Mouse (Mus musculus) forebrain, embryonic 14.5 days (tissue): ENCODE measurements around the gene Trappc10. TPM values are rescaled to one million over a fixed set of nuclear protein-coding genes. Genes with fewer than 3 reads are reported as not detected.
A peak's percentile ranks its signal among the peaks of the same experiment; 100 is the strongest.

Source experiments
- ATAC-seq: fragments of 200-750 bp; cut with Nextera tagmentation; 2 replicates; pipeline ENCODE4 v1.8.0; 2017; ENCODE audit warnings: mild to moderate bottlenecking, moderate library complexity
- DNase-seq: peaks from one replicate; pipeline ENCODE4 v3.0.0-alpha.2; 2015; ENCODE audit warnings: low spot score
- H3K27ac ChIP-seq: fragments of 300-500 bp; sonication (generic); 2 replicates; pipeline ENCODE4 v1.5.1; 2014; ENCODE audit warnings: low read depth, mild to moderate bottlenecking, control low read depth, low read length, moderate library complexity
- H3K27me3 ChIP-seq: fragments of 300-500 bp; sonication (generic); replicated peaks from 2 replicates; pipeline ENCODE4 v1.6.1; 2014; ENCODE audit warnings: low read length, control low read depth, mixed read lengths; ENCODE audit not compliant: control insufficient read depth, insufficient read depth
- H3K36me3 ChIP-seq: fragments of 300-500 bp; sonication (generic); 2 replicates; pipeline ENCODE4 v1.6.1; 2014; ENCODE audit warnings: low read length, control low read depth; ENCODE audit not compliant: control insufficient read depth, insufficient read depth
- H3K4me1 ChIP-seq: fragments of 300-500 bp; sonication (generic); 2 replicates; pipeline ENCODE4 v1.6.1; 2014; ENCODE audit warnings: antibody characterized with exemption, low read length, control low read depth; ENCODE audit not compliant: control insufficient read depth, insufficient read depth
- H3K4me2 ChIP-seq: fragments of 300-500 bp; sonication (generic); 2 replicates; pipeline ENCODE4 v1.6.1; 2014; ENCODE audit warnings: mild to moderate bottlenecking, control low read depth, low read length
- H3K4me3 ChIP-seq: fragments of 300-500 bp; sonication (generic); 2 replicates; pipeline ENCODE4 v1.5.1; 2014; ENCODE audit warnings: low read depth, low read length, control low read depth
- H3K9ac ChIP-seq: fragments of 300-500 bp; sonication (generic); 2 replicates; pipeline ENCODE4 v1.6.1; 2014; ENCODE audit warnings: mild to moderate bottlenecking, low read length, control low read depth, moderate library complexity
- H3K9me3 ChIP-seq: fragments of 300-500 bp; sonication (generic); replicated peaks from 2 replicates; pipeline ENCODE4 v1.6.1; 2016; ENCODE audit warnings: low read length, control low read depth, mixed read lengths; ENCODE audit not compliant: control insufficient read depth
- WGBS: fragments of 180-500 bp; shearing (Covaris S2); extraction: QIAGEN DNeasy Blood & Tissue Kit; methylation state at CpG from one replicate; pipeline ENCODE4 v1.1.7; 2014; 5-methylcytosine and 5-hydroxymethylcytosine counted together
- polyA plus RNA-seq: library from polyadenylated mRNA; unstranded; fragments of >200 nt; fragmentation: Nextera tagmentation; extraction: Ambion mirVana; gene quantifications from 2 replicates; pipeline ENCODE4 v1.2.1, GENCODE M21; 2014

Gene Trappc10
- 19.9 and 22.5 TPM in 2 replicates for polyA plus RNA-seq

- Histone ChIP-seq H3K4me1 (peaks cover 11% of the 10 kb centered on the region), H3K4me2 (peak within 1 kb of the TSS; percentile 91), H3K27ac (peak within 1 kb of the TSS; percentile 76; the same call in 1 of the 2 replicates), H3K4me3 (peak within 1 kb of the TSS; percentile 85), H3K9me3 (no peaks in the 10 kb centered on the region), H3K9ac (peak within 1 kb of the TSS; percentile 85), H3K27me3 (no peaks in the 10 kb centered on the region), H3K36me3 (no peaks in the 10 kb centered on the region)
- WGBS, result under 1% methylated on average over 53 of the region's 74 CpGs
- DNase-seq, result peak; percentile 89
- peak; percentile 96 for ATAC-seq
Measured at GRCm38 (mm10) chr10:78244438-78245224, at the start of gene Trappc10. Gene Trappc10 (minus strand): TSS chr10:78244641.

GRCm38 (mm10) chr10:78293576-78293975 is 49.1 kb upstream of the Trappc10 start:
- no peak overlapping the region for H3K9ac ChIP-seq
- H3K9me3 ChIP-seq, result no peaks in the 10 kb centered on the region
- no peaks in the 10 kb centered on the region for H3K27me3 ChIP-seq
- no peak for ATAC-seq
- H3K27ac ChIP-seq, result no peak overlapping the region
- H3K4me3 ChIP-seq, result no peak overlapping the region
- H3K4me1 ChIP-seq, result no peaks in the 10 kb centered on the region
- H3K36me3 ChIP-seq, result no peaks in the 10 kb centered on the region
- no peak overlapping the region for H3K4me2 ChIP-seq
- DNase-seq, result no peak
- WGBS, result 94% methylated on average over 1 of the region's 1 CpGs

- Histone ChIP-seq H3K36me3 (peaks cover 6% of the 10 kb centered on the region), H3K27ac (no peak overlapping the region), H3K9ac (no peak overlapping the region), H3K4me2 (no peak overlapping the region), H3K27me3 (no peaks in the 10 kb centered on the region), H3K9me3 (no peaks in the 10 kb centered on the region), H3K4me1 (no peaks in the 10 kb centered on the region), H3K4me3 (no peak overlapping the region)
- 94% methylated on average over 5 of the region's 5 CpGs for WGBS
- ATAC-seq (no peak), DNase-seq (no peak)
Measured at GRCm38 (mm10) chr10:78292381-78292780, 47.9 kb upstream of the Trappc10 start.

- H3K27ac ChIP-seq, result no peak overlapping the region
Measured at GRCm38 (mm10) chr10:78290730-78291535, 46.5 kb upstream of the Trappc10 start.

GRCm38 (mm10) chr10:78288896-78289295 is 44.5 kb upstream of the Trappc10 start:
- no peak for ATAC-seq

More at GRCm38 (mm10) chr10:78290730-78291535, 46.5 kb upstream of the Trappc10 start:
- Histone ChIP-seq H3K36me3 (peaks cover 20% of the 10 kb centered on the region), H3K27me3 (no peaks in the 10 kb centered on the region), H3K4me1 (no peaks in the 10 kb centered on the region), H3K9me3 (no peaks in the 10 kb centered on the region), H3K4me3 (no peak overlapping the region), H3K4me2 (no peak overlapping the region), H3K9ac (no peak overlapping the region)
- DNase-seq (no peak), ATAC-seq (no peak)
- WGBS, result 91% methylated on average over 8 of the region's 8 CpGs

GRCm38 (mm10) chr10:78288135-78288534 is 43.7 kb upstream of the Trappc10 start:
- no peaks in the 10 kb centered on the region for H3K4me1 ChIP-seq
- 89% methylated on average over 5 of the region's 5 CpGs for WGBS

More at GRCm38 (mm10) chr10:78288896-78289295, 44.5 kb upstream of the Trappc10 start:
- peaks cover 35% of the 10 kb centered on the region for H3K36me3 ChIP-seq
- no peak overlapping the region for H3K27ac ChIP-seq
- no peaks in the 10 kb centered on the region for H3K9me3 ChIP-seq
- no peak overlapping the region for H3K9ac ChIP-seq
- WGBS, result 81% methylated on average over 4 of the region's 4 CpGs
- no peaks in the 10 kb centered on the region for H3K27me3 ChIP-seq
- no peak for DNase-seq
- H3K4me2 ChIP-seq, result no peak overlapping the region
- H3K4me3 ChIP-seq, result no peak overlapping the region
- H3K4me1 ChIP-seq, result no peaks in the 10 kb centered on the region

GRCm38 (mm10) chr10:78287465-78288132 is 43.2 kb upstream of the Trappc10 start:
- Histone ChIP-seq H3K9ac (no peak overlapping the region), H3K36me3 (peaks cover 48% of the 10 kb centered on the region), H3K4me3 (no peak overlapping the region), H3K4me1 (no peaks in the 10 kb centered on the region), H3K9me3 (no peaks in the 10 kb centered on the region), H3K27me3 (no peaks in the 10 kb centered on the region), H3K4me2 (no peak overlapping the region), H3K27ac (no peak overlapping the region)
- no peak for DNase-seq
- 95% methylated on average over 22 of the region's 22 CpGs for WGBS
- ATAC-seq, result no peak

More at GRCm38 (mm10) chr10:78288135-78288534, 43.7 kb upstream of the Trappc10 start:
- Histone ChIP-seq H3K4me3 (no peak overlapping the region), H3K27me3 (no peaks in the 10 kb centered on the region), H3K27ac (no peak overlapping the region), H3K36me3 (peaks cover 43% of the 10 kb centered on the region), H3K9me3 (no peaks in the 10 kb centered on the region), H3K9ac (no peak overlapping the region), H3K4me2 (no peak overlapping the region)
- DNase-seq (no peak), ATAC-seq (no peak)

GRCm38 (mm10) chr10:78285959-78286358 is 41.5 kb upstream of the Trappc10 start:
- no peak overlapping the region for H3K27ac ChIP-seq
- peaks cover 64% of the 10 kb centered on the region for H3K36me3 ChIP-seq
- no peaks in the 10 kb centered on the region for H3K4me1 ChIP-seq
- no peak for ATAC-seq
- H3K9ac ChIP-seq, result no peak overlapping the region
- no peak overlapping the region for H3K4me3 ChIP-seq
- DNase-seq, result no peak
- 84% methylated on average over 4 of the region's 4 CpGs for WGBS
- no peak overlapping the region for H3K4me2 ChIP-seq
- H3K27me3 ChIP-seq, result no peaks in the 10 kb centered on the region
- no peaks in the 10 kb centered on the region for H3K9me3 ChIP-seq
